Mouse (Mus musculus) forebrain, embryonic 13.5 days (tissue): ENCODE measurements around the gene Tas2r129. TPM values are rescaled to one million over a fixed set of nuclear protein-coding genes. Genes with fewer than 3 reads are reported as not detected.
"Not testable (repeated sequence)": the region's sequence is repeated elsewhere in the genome, so short reads cannot be mapped to it uniquely, and the experiment has no call there.

Source experiments
- ATAC-seq: fragments of 200-750 bp; cut with Nextera tagmentation; 2 replicates; pipeline ENCODE4 v1.8.0; 2017
- H3K27ac ChIP-seq: fragments of 300-500 bp; sonication (generic); 2 replicates; pipeline ENCODE4 v1.5.1; 2015; ENCODE audit warnings: inconsistent platforms, mild to moderate bottlenecking, moderate library complexity
- H3K27me3 ChIP-seq: fragments of 300-500 bp; sonication (generic); 2 replicates; pipeline ENCODE4 v1.6.1; 2015; ENCODE audit warnings: mild to moderate bottlenecking, inconsistent platforms
- H3K36me3 ChIP-seq: fragments of 300-500 bp; sonication (generic); 2 replicates; pipeline ENCODE4 v1.6.1; 2015; ENCODE audit warnings: mild to moderate bottlenecking, inconsistent platforms; ENCODE audit not compliant: poor library complexity, severe bottlenecking
- H3K4me1 ChIP-seq: fragments of 300-500 bp; sonication (generic); 2 replicates; pipeline ENCODE4 v1.6.1; 2015; ENCODE audit warnings: inconsistent platforms
- H3K4me2 ChIP-seq: fragments of 300-500 bp; sonication (generic); 2 replicates; pipeline ENCODE4 v1.6.1; 2015; ENCODE audit warnings: inconsistent platforms, mild to moderate bottlenecking, moderate library complexity
- H3K4me3 ChIP-seq: fragments of 300-500 bp; sonication (generic); 2 replicates; pipeline ENCODE4 v1.5.1; 2015; ENCODE audit warnings: mild to moderate bottlenecking, inconsistent platforms
- H3K9ac ChIP-seq: fragments of 300-500 bp; sonication (generic); 2 replicates; pipeline ENCODE4 v1.6.1; 2015; ENCODE audit warnings: mild to moderate bottlenecking, inconsistent platforms
- H3K9me3 ChIP-seq: fragments of 300-500 bp; sonication (generic); replicated peaks from 2 replicates; pipeline ENCODE4 v1.6.1; 2016; ENCODE audit warnings: inconsistent platforms
- WGBS: fragments of 180-500 bp; shearing (Covaris S2); methylation state at CpG from one replicate; pipeline ENCODE4 v1.1.7; 2015; 5-methylcytosine and 5-hydroxymethylcytosine counted together
- polyA plus RNA-seq: library from polyadenylated mRNA; unstranded; fragments of >200 nt; fragmentation: Nextera tagmentation; extraction: Ambion mirVana; gene quantifications from 2 replicates; pipeline ENCODE4 v1.2.1, GENCODE M21; 2015

The Tas2r129 gene
- not detected in 2 replicates for polyA plus RNA-seq

DNA sequence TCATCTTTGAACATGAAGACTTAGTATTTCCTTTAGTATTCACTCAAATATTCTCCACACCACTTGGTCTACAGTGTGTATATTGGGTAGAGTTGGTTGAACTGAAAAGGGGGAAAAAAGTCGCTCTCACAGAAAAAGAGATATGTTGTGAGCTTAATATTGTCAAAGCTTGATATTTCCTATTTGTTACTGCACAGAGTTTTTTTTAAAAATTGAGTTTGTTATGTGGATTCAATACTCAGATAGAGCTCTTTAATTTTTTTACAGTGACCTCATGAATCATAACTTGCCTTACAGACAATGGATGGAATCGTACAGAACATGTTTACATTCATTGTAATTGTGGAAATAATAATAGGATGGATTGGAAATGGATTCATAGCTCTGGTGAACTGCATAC is at the start of gene Tas2r129:
Tas2r129 (plus strand) TSS at position 301 of the 400 bp plus-strand sequence.
- no peak for ATAC-seq
- Histone ChIP-seq H3K4me1 (no peaks in the 10 kb centered on the region), H3K27ac (no peak within 1 kb of the TSS), H3K4me3 (no peak within 1 kb of the TSS), H3K36me3 (no peaks in the 10 kb centered on the region), H3K27me3 (no peaks in the 10 kb centered on the region), H3K9ac (no peak within 1 kb of the TSS), H3K4me2 (no peak within 1 kb of the TSS), H3K9me3 (no peaks in the 10 kb centered on the region; the same call in 1 of the 2 replicates)
- 79% methylated on average over 2 of the region's 2 CpGs for WGBS

DNA sequence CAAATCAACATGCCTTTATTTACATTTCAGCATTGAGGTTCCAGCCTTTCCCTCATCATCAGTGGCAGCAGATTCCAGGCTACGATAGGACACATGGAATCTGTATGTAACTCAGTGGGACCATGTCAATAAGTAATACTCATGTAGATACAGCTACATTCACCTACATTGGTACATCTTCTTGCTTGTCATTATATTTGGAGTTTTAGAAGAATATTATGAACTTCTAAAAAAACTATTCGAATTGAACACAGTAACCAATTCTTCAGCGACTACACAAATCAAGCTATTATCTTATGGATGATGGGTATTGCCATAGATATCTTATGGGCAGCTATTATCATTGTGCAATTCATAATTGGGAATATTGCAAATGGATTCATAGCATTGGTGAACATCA is 41.6 kb upstream of the Tas2r129 start, which contains the start of gene Tas2r125:
Tas2r125 (plus strand) TSS at position 301 of the 400 bp plus-strand sequence.
- Histone ChIP-seq H3K4me3 (no peak within 1 kb of the TSS), H3K4me1 (no peaks in the 10 kb centered on the region), H3K27me3 (no peaks in the 10 kb centered on the region), H3K9ac (no peak within 1 kb of the TSS), H3K9me3 (no peaks in the 10 kb centered on the region), H3K36me3 (no peaks in the 10 kb centered on the region), H3K4me2 (no peak within 1 kb of the TSS), H3K27ac (no peak within 1 kb of the TSS)
- WGBS: 79% methylated on average over 3 of the region's 3 CpGs
- no peak for ATAC-seq

DNA sequence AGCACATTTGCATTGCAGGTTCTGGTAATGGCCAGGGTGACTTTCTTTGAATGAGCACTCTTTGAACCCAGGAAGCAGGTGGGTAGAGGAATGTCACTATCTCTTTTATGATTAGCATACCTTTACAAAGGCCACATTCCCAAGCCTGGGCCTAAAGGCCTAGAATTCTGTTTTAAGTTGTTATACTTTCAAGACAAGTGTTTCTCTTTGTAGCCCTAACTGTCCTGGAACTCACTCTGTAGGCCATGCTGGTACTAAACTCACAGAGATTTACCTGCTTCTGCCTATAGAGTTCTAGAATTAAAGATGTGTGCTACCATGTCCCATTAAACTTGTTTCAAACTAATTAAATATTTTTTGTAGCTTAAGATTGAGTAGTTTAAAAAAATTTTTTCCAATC is 9.5 kb upstream of the Tas2r129 start:
- H3K36me3 ChIP-seq, ATAC-seq, H3K27ac ChIP-seq, H3K27me3 ChIP-seq, H3K4me2 ChIP-seq, H3K4me1 ChIP-seq, H3K9ac ChIP-seq, H3K9me3 ChIP-seq, H3K4me3 ChIP-seq: not testable (repeated sequence)

GRCm38 (mm10) chr6:132957819-132958218 is 6.9 kb downstream of the Tas2r129 start, which contains the start of gene Tas2r131:
Gene Tas2r131 (minus strand): TSS chr6:132957919.
- Histone ChIP-seq H3K9me3 (no peaks in the 10 kb centered on the region), H3K4me1 (no peaks in the 10 kb centered on the region), H3K36me3 (no peaks in the 10 kb centered on the region), H3K4me3 (no peak within 1 kb of the TSS), H3K27ac (no peak within 1 kb of the TSS), H3K27me3 (no peaks in the 10 kb centered on the region), H3K4me2 (no peak within 1 kb of the TSS), H3K9ac (no peak within 1 kb of the TSS)
- ATAC-seq: no peak
- WGBS: 57% methylated on average over 1 of the region's 1 CpGs

DNA sequence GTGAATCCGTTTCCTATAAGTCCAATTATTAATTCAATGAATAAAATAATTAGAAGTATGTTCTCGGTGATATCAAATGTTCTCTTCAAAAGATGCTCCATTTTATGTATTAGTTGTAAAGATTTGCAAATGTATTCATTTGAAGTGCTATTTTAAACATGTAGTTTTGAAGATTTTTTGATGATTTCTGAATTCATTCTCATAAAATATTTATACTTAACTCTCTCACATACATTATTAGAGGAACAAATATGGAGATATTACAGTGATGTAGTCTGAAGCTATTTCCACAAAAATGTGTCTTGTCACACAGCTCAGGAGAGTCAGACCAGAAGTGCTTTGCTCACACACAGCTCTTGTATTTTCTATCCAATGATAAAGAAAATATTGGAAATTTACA is 30.0 kb downstream of the Tas2r129 start, which contains the start of gene Tas2r109:
Tas2r109 (minus strand) TSS at position 101 of the 400 bp plus-strand sequence.
- Histone ChIP-seq H3K4me2 (no peak within 1 kb of the TSS), H3K9ac (no peak within 1 kb of the TSS), H3K27ac (no peak within 1 kb of the TSS), H3K27me3 (no peaks in the 10 kb centered on the region), H3K36me3 (no peaks in the 10 kb centered on the region), H3K9me3 (no peaks in the 10 kb centered on the region), H3K4me3 (no peak within 1 kb of the TSS), H3K4me1 (no peaks in the 10 kb centered on the region)
- ATAC-seq: no peak
- WGBS: 76% methylated on average over 2 of the region's 2 CpGs

Other genes starting within 250 kb of the Tas2r129 start
- gene Tas2r122, start 239.2 kb upstream of the Tas2r129 start, polyA plus RNA-seq: not detected in 2 replicates
- gene Tas2r115, start 213.1 kb upstream of the Tas2r129 start, polyA plus RNA-seq: not detected in 2 replicates
- not detected in 2 replicates for gene Tas2r124, start 196.4 kb upstream of the Tas2r129 start, polyA plus RNA-seq
- not detected in 2 replicates for gene Tas2r102, start 189.0 kb upstream of the Tas2r129 start, polyA plus RNA-seq
- gene Tas2r136, start 172.9 kb upstream of the Tas2r129 start, polyA plus RNA-seq: not detected in 2 replicates
- gene Tas2r117, start 148.3 kb upstream of the Tas2r129 start, polyA plus RNA-seq: not detected in 2 replicates
- not detected in 2 replicates for gene Tas2r123, start 104.0 kb upstream of the Tas2r129 start, polyA plus RNA-seq
- gene Tas2r116, start 95.7 kb upstream of the Tas2r129 start, polyA plus RNA-seq: not detected in 2 replicates
- not detected in 2 replicates for gene Tas2r110, start 83.1 kb upstream of the Tas2r129 start, polyA plus RNA-seq
- gene Tas2r113, start 58.1 kb upstream of the Tas2r129 start, polyA plus RNA-seq: not detected in 2 replicates
- not detected in 2 replicates for gene Tas2r125, start 41.5 kb upstream of the Tas2r129 start, polyA plus RNA-seq
- not detected in 2 replicates for gene Tas2r131, start 6.8 kb downstream of the Tas2r129 start, polyA plus RNA-seq
- gene Tas2r109, start 29.9 kb downstream of the Tas2r129 start, polyA plus RNA-seq: not detected in 2 replicates
- not detected in 2 replicates for gene Tas2r103, start 86.0 kb downstream of the Tas2r129 start, polyA plus RNA-seq
- not detected in 2 replicates for gene Tas2r140, start 104.7 kb downstream of the Tas2r129 start, polyA plus RNA-seq
- gene Smim10l1, start 153.8 kb downstream of the Tas2r129 start, polyA plus RNA-seq: 100 TPM in 2 replicates